7 mouse cellular contexts compared by ENCODE assay signal in the genomic region with DNA sequence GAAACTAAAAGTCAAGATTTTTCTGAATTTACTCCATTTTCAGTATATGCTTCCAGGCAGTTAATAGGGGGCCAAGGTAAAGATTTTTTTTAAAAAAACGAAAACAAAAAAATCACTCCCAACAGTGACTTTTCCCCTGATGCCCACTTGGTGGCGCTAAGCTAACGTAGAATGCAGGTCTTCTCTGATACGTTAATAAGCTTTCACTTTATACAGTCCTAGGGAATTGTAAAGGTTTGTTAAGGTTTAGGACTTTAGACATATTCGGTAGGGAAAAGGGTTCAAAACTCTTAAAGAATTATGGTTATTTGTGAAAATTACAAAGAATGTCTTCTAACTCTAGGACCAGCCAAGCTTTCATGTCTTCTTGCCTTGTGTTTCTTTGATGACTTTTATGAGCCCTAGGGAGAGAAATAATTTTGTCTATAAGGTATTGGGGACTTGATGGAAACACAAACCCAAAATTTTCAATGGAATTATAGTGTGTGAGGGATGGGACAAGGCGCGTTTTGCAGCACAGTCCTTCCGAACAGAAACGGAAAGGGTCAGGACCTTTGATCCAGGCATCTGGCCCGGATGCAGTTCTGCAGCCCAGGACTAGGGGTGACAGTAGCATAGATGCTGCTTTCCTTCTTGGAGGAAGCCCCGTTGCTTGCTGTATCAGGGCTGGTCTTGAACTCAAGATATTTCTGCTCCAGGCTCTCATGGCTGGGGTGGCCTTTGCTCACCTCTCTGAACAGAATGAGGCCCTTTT.
DNase-seq lines count a peak whose midpoint lies in the region; ATAC-seq lines count a peak whose summit lies in the region.

No protein-coding gene starts in this region.

- H3K9me3 ChIP-seq in embryonic facial prominence, embryonic 10.5 days, result no peaks in the 10 kb centered on the region
- H3K9me3 ChIP-seq in hindbrain, embryonic 16.5 days (ENCODE audit: control insufficient read depth, low read length), result no peaks in the 10 kb centered on the region
- H3K9me3 ChIP-seq in liver, embryonic 12.5 days (replicated peaks), result no peaks in the 10 kb centered on the region
- H3K9me3 ChIP-seq in neural tube, embryonic 15.5 days (replicated peaks), result no peaks in the 10 kb centered on the region

- 0 out of 2 replicates have a peak overlapping the region, but pooled peaks have one; percentile 30 for H3K27ac ChIP-seq in embryonic facial prominence, embryonic 10.5 days (replicated peaks)
- H3K27ac ChIP-seq in hindbrain, embryonic 16.5 days (ENCODE audit: low read depth, low read length), result no peak overlapping the region
- no peak overlapping the region for H3K27ac ChIP-seq in liver, embryonic 12.5 days
- H3K27ac ChIP-seq in neural tube, embryonic 15.5 days (replicated peaks), result no peak overlapping the region

- H3K36me3 ChIP-seq in embryonic facial prominence, embryonic 10.5 days (replicated peaks), result no peaks in the 10 kb centered on the region
- no peaks in the 10 kb centered on the region for H3K36me3 ChIP-seq in hindbrain, embryonic 16.5 days (ENCODE audit: control insufficient read depth, insufficient read depth, low read length)
- no peaks in the 10 kb centered on the region for H3K36me3 ChIP-seq in liver, embryonic 12.5 days
- H3K36me3 ChIP-seq in neural tube, embryonic 15.5 days, result no peaks in the 10 kb centered on the region

- 22% methylated on average over 11 of the region's 11 CpGs for WGBS in embryonic facial prominence, embryonic 10.5 days
- WGBS in hindbrain, embryonic 16.5 days, result 31% methylated on average over 11 of the region's 11 CpGs
- WGBS in liver, embryonic 12.5 days (ENCODE audit: insufficient replicate concordance), result 33% methylated on average over 11 of the region's 11 CpGs
- 37% methylated on average over 11 of the region's 11 CpGs for WGBS in neural tube, embryonic 15.5 days

- H3K4me3 ChIP-seq in embryonic facial prominence, embryonic 10.5 days, result no peak overlapping the region
- H3K4me3 ChIP-seq in hindbrain, embryonic 16.5 days (ENCODE audit: low read length), result no peak overlapping the region
- peak overlapping the region; percentile 15; the same call in 1 of the 2 replicates for H3K4me3 ChIP-seq in liver, embryonic 12.5 days
- H3K4me3 ChIP-seq in neural tube, embryonic 15.5 days (replicated peaks), result no peak overlapping the region

- H3K27me3 ChIP-seq in embryonic facial prominence, embryonic 10.5 days (replicated peaks; ENCODE audit: low read depth, poor library complexity, severe bottlenecking), result no peaks in the 10 kb centered on the region
- H3K27me3 ChIP-seq in hindbrain, embryonic 16.5 days (replicated peaks; ENCODE audit: control insufficient read depth, insufficient read depth, low read length), result no peaks in the 10 kb centered on the region
- H3K27me3 ChIP-seq in liver, embryonic 12.5 days (replicated peaks), result no peaks in the 10 kb centered on the region
- H3K27me3 ChIP-seq in neural tube, embryonic 15.5 days (replicated peaks), result no peaks in the 10 kb centered on the region

- peak; percentile 60 for ATAC-seq in hindbrain, embryonic 16.5 days
- ATAC-seq in liver, embryonic 12.5 days, result no peak
- ATAC-seq in neural tube, embryonic 15.5 days (ENCODE audit: low FRiP score), result peak; percentile 74; the same call in 1 of the 2 replicates

- peaks cover 5% of the 10 kb centered on the region; the same call in 1 of the 2 replicates for H3K4me1 ChIP-seq in embryonic facial prominence, embryonic 10.5 days
- H3K4me1 ChIP-seq in hindbrain, embryonic 16.5 days (ENCODE audit: control insufficient read depth, insufficient read depth, low read depth, low read length), result no peaks in the 10 kb centered on the region
- H3K4me1 ChIP-seq in liver, embryonic 12.5 days, result no peaks in the 10 kb centered on the region
- H3K4me1 ChIP-seq in neural tube, embryonic 15.5 days, result no peaks in the 10 kb centered on the region

- no peak overlapping the region for H3K4me2 ChIP-seq in hindbrain, embryonic 16.5 days (ENCODE audit: low read length)
- peak overlapping the region; percentile 28 for H3K4me2 ChIP-seq in liver, embryonic 12.5 days
- H3K4me2 ChIP-seq in neural tube, embryonic 15.5 days, result no peak overlapping the region

- no peak overlapping the region for H3K9ac ChIP-seq in hindbrain, embryonic 16.5 days (ENCODE audit: low read depth, low read length)
- H3K9ac ChIP-seq in liver, embryonic 12.5 days, result no peak overlapping the region
- H3K9ac ChIP-seq in neural tube, embryonic 15.5 days (replicated peaks), result no peak overlapping the region

- peak; percentile 9 for DNase-seq in ovary, postnatal 14 days (ENCODE audit: low spot score)
- DNase-seq in ovary, postnatal 10 days (ENCODE audit: low spot score), result no peak
- peak; percentile 31 for DNase-seq in T-cell, adult 2 months (ENCODE audit: low spot score)
- peak; percentile 44 for DNase-seq in embryonic facial prominence, embryonic 10.5 days (ENCODE audit: low spot score)
